Mouse (Mus musculus): ENCODE measurements around the gene Map3k19. TPM values are rescaled to one million over a fixed set of nuclear protein-coding genes. Genes with fewer than 3 reads are reported as not detected.

Map3k19 gene
- polyA plus RNA-seq, 1 experiment from 2014 or later = not detected

DNA sequence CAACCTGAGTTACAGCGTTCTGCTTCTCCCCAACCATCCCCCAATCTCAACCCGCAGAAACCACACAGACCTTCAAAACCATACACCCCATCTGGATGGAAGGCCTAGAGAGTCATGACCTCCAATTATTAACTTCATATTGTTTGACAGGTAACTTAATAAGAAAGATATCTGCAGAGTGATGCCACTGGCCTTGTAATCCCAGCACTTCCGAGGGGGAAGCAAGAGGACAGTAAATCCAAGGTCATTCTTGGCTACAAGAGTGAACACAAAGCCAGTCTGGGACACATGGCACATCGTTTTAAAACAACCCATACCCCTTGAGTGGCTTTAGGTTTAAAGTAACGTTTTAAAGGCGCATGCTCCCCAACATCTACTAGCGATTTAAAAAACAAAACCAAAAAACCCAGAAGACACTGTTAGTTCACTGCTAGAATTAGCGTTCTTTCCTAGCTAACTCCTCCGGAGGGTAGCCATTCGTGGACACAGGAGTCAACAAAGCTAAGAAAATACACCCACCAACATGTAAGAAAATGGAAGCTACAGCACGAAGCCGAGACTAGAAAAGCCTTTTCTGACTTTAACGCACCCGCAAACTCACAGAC, 81.5 kb downstream of the Map3k19 start:
- WGBS = 2% methylated on average over 14 of the region's 14 CpGs
- peak; percentile 33; the same call in 1 of the 2 replicates for ATAC-seq (replicated peaks; ENCODE audit: low FRiP score)
- H3K4me1 ChIP-seq = peaks cover 12% of the 10 kb centered on the region
- H3K36me3 ChIP-seq = peaks cover 5% of the 10 kb centered on the region; the same call in 1 of the 2 replicates
- H3K9me3 ChIP-seq (replicated peaks) = no peaks in the 10 kb centered on the region
- peak overlapping the region; percentile 77 for H3K4me3 ChIP-seq (replicated peaks)
- no peaks in the 10 kb centered on the region for H3K27me3 ChIP-seq
- peak overlapping the region; percentile 94 for H3K27ac ChIP-seq
- H3K9ac ChIP-seq = peak overlapping the region; percentile 55
- H3K4me2 ChIP-seq = peak overlapping the region; percentile 61

DNA sequence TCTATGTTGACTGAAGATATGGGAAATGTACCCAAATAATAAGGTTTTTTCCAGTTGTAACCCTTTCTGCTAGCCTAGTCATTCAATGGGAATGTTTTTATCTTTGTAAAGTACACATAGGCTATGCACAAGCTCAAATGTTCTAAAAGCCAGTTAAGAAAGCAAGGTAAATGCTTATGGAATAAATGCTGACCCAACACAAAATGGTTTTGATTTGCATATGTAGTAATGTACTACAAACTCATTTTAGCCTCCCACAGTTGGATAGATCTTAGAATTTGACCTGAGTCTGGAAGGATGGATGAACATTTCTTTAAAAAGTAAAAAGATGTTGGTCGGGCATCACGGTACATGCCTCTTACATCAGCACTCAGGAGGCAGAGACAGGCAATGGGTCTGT, 88.1 kb downstream of the Map3k19 start:
- Histone ChIP-seq H3K4me2 (no peak overlapping the region), H3K9me3 (replicated peaks) (no peaks in the 10 kb centered on the region), H3K4me1 (no peaks in the 10 kb centered on the region), H3K9ac (no peak overlapping the region), H3K27ac (no peak overlapping the region), H3K4me3 (replicated peaks) (no peak overlapping the region), H3K36me3 (no peaks in the 10 kb centered on the region), H3K27me3 (no peaks in the 10 kb centered on the region)
- WGBS = 89% methylated on average over 2 of the region's 2 CpGs
- no peak for ATAC-seq (replicated peaks; ENCODE audit: low FRiP score)

- no peaks in the 10 kb centered on the region for H3K36me3 ChIP-seq
- no peaks in the 10 kb centered on the region for H3K27me3 ChIP-seq
- no peak overlapping the region for H3K27ac ChIP-seq
- no peak overlapping the region for H3K9ac ChIP-seq
- no peak overlapping the region for H3K4me3 ChIP-seq (replicated peaks)
- H3K9me3 ChIP-seq (replicated peaks) = no peaks in the 10 kb centered on the region
- no peak for ATAC-seq (replicated peaks; ENCODE audit: low FRiP score)
- no peak overlapping the region for H3K4me2 ChIP-seq
- no peaks in the 10 kb centered on the region for H3K4me1 ChIP-seq
- 55% methylated on average over 2 of the region's 2 CpGs for WGBS
These were observed 89.4 kb downstream of the Map3k19 start for GRCm38 (mm10) chr1:127765468-127765867.

Other genes starting within 250 kb of the Map3k19 start
- gene Tmem163, start 175.5 kb downstream of the Map3k19 start, polyA plus RNA-seq (2015; fragmentation: Nextera tagmentation; extraction: Ambion mirVana) = 0.61 and 0.73 TPM in 2 replicates
- gene Acmsd, start 125.6 kb downstream of the Map3k19 start, polyA plus RNA-seq (2015; fragmentation: Nextera tagmentation; extraction: Ambion mirVana) = 0.93 and 1.1 TPM in 2 replicates
- 79.2 and 82.0 TPM in 2 replicates for gene Ccnt2, start 80.9 kb downstream of the Map3k19 start, polyA plus RNA-seq (2015; fragmentation: Nextera tagmentation; extraction: Ambion mirVana)
- gene Rab3gap1, start 13.7 kb upstream of the Map3k19 start, polyA plus RNA-seq (2015; fragmentation: Nextera tagmentation; extraction: Ambion mirVana) = 22.6 and 23.8 TPM in 2 replicates
- 10.4 and 11.4 TPM in 2 replicates for gene Zranb3, start 248.0 kb upstream of the Map3k19 start, polyA plus RNA-seq (2015; fragmentation: Nextera tagmentation; extraction: Ambion mirVana)
- gene R3hdm1, start 248.3 kb upstream of the Map3k19 start, polyA plus RNA-seq (2015; fragmentation: Nextera tagmentation; extraction: Ambion mirVana) = 63.3 and 65.7 TPM in 2 replicates